Mouse (Mus musculus): ENCODE measurements around the gene Sphk1. TPM values are rescaled to one million over a fixed set of nuclear protein-coding genes. Genes with fewer than 3 reads are reported as not detected.

Gene Sphk1
- total RNA-seq, 4 experiments from 2014 or later = 2.8 to 3.6 (median 2.9) TPM

GRCm38 (mm10) chr11:116506151-116506875 is 24.4 kb upstream of the Sphk1 start:
- no peak for DNase-seq (ENCODE audit: low spot score in 2 of 2)

GRCm38 (mm10) chr11:116508689-116509088 is 22.0 kb upstream of the Sphk1 start:
- no peak for DNase-seq (ENCODE audit: low spot score in 2 of 2)

GRCm38 (mm10) chr11:116511301-116511868 is 19.3 kb upstream of the Sphk1 start:
- DNase-seq (ENCODE audit: low spot score in 2 of 2) = no peak

- DNase-seq (ENCODE audit: low spot score in 2 of 2) = no peak
These were observed 18.6 kb upstream of the Sphk1 start for GRCm38 (mm10) chr11:116512154-116512553.

- DNase-seq (ENCODE audit: low spot score in 2 of 2) = peak in 1 of 2 experiments; percentile 33
These were observed 17.7 kb upstream of the Sphk1 start for GRCm38 (mm10) chr11:116512987-116513386.

- DNase-seq (ENCODE audit: low spot score in 2 of 2) = no peak
These were observed 17.1 kb upstream of the Sphk1 start for GRCm38 (mm10) chr11:116513531-116514038.

- DNase-seq (ENCODE audit: low spot score in 2 of 2) = no peak
These were observed 15.2 kb upstream of the Sphk1 start for GRCm38 (mm10) chr11:116515330-116516020.

- DNase-seq (ENCODE audit: low spot score in 2 of 2) = no peak
These were observed 12.2 kb upstream of the Sphk1 start for GRCm38 (mm10) chr11:116518482-116518881.

- DNase-seq (ENCODE audit: low spot score in 2 of 2) = no peak
These were observed 9.6 kb upstream of the Sphk1 start for GRCm38 (mm10) chr11:116521143-116521542.

- no peak for DNase-seq (ENCODE audit: low spot score in 2 of 2)
These were observed 8.7 kb upstream of the Sphk1 start for GRCm38 (mm10) chr11:116522046-116522445.

- DNase-seq (ENCODE audit: low spot score in 2 of 2) = no peak
These were observed 7.6 kb upstream of the Sphk1 start for GRCm38 (mm10) chr11:116522886-116523698.

GRCm38 (mm10) chr11:116523699-116524189 is 7.0 kb upstream of the Sphk1 start:
- DNase-seq (ENCODE audit: low spot score in 2 of 2) = no peak

GRCm38 (mm10) chr11:116528636-116529320 is 1.9 kb upstream of the Sphk1 start:
- DNase-seq (ENCODE audit: low spot score in 2 of 2) = no peak

GRCm38 (mm10) chr11:116531371-116532191 is 856 bp downstream of the Sphk1 start:
- no peak for DNase-seq (ENCODE audit: low spot score in 2 of 2)

GRCm38 (mm10) chr11:116532262-116532809 is 1.6 kb downstream of the Sphk1 start:
- no peak for DNase-seq (ENCODE audit: low spot score in 2 of 2)

- no peak for DNase-seq (ENCODE audit: low spot score in 2 of 2)
These were observed 2.1 kb downstream of the Sphk1 start for GRCm38 (mm10) chr11:116532810-116533338.

GRCm38 (mm10) chr11:116533341-116534153 is 2.8 kb downstream of the Sphk1 start:
- no peak for DNase-seq (ENCODE audit: low spot score in 2 of 2)

GRCm38 (mm10) chr11:116534154-116534865 is 3.6 kb downstream of the Sphk1 start:
- DNase-seq (ENCODE audit: low spot score in 2 of 2) = peak in 1 of 2 experiments; percentile 69

Measured in layer of hippocampus, adult 8-10 months (tissue).